12 mouse cellular contexts compared by ENCODE assay signal in genomic region chr13:107406977-107407673, GRCm38 (mm10).
DNase-seq lines count a peak whose midpoint lies in the region; ATAC-seq lines count a peak whose summit lies in the region.
"Had no signal": no experiment of that assay in that cellular context is flagged by ENCODE, and none has a peak within 500 bp of the region (broad histone marks: within the 10 kb centered on the region; RNA-seq: fewer than 3 reads in every experiment).

No protein-coding gene starts in this region.

- no peaks in the 10 kb centered on the region for H3K36me3 ChIP-seq in midbrain, embryonic 13.5 days
- no peaks in the 10 kb centered on the region for H3K36me3 ChIP-seq in midbrain, embryonic 10.5 days
- H3K36me3 ChIP-seq: kidney, embryonic 15.5 days; stomach, embryonic 15.5 days had no signal

- H3K27ac ChIP-seq in midbrain, embryonic 13.5 days, result peak overlapping the region; percentile 31; the same call in 1 of the 2 replicates
- no peak overlapping the region for H3K27ac ChIP-seq in midbrain, embryonic 10.5 days (replicated peaks)
- H3K27ac ChIP-seq: kidney, embryonic 15.5 days; stomach, embryonic 15.5 days had no signal

- no peak overlapping the region for H3K4me2 ChIP-seq in midbrain, embryonic 13.5 days (replicated peaks)
- H3K4me2 ChIP-seq: kidney, embryonic 15.5 days; stomach, embryonic 15.5 days had no signal

- H3K9ac ChIP-seq in midbrain, embryonic 13.5 days (replicated peaks), result no peak overlapping the region
- H3K9ac ChIP-seq: kidney, embryonic 15.5 days; stomach, embryonic 15.5 days had no signal

- intact Hi-C loops in left cerebral cortex, postnatal 36 days (cut with DNase I), result loop anchor here (5.0 kb wide), 1 partner anchor 40 kb away; no protein-coding TSS in a partner anchor
- intact Hi-C loops in heart, postnatal 36 days (cut with DNase I), result no loop called here
- intact Hi-C loops in gastrocnemius, postnatal 14 days (cut with DNase I; ENCODE audit: low total_unique reads), result no loop called here

- WGBS in midbrain, embryonic 13.5 days, result 66% methylated on average over 5 of the region's 5 CpGs
- WGBS in midbrain, embryonic 10.5 days, result 82% methylated on average over 5 of the region's 5 CpGs

- ATAC-seq in midbrain, embryonic 13.5 days, result peak; percentile 91

- DNase-seq in midbrain, embryonic 10.5 days (ENCODE audit: low spot score), result no peak
- peak; percentile 61 for DNase-seq in layer of hippocampus, adult 11-12 months (ENCODE audit: low spot score)
- peak; percentile 23 to 33 for DNase-seq in left cerebral cortex, postnatal 36 days (ENCODE audit: low spot score in 2 of 2)
- DNase-seq in thymus, postnatal 14 days, result no peak
- no peak for DNase-seq in ovary, adult 18-20 months (ENCODE audit: low spot score)
- DNase-seq in heart, postnatal 36 days, result no peak
- DNase-seq in gastrocnemius, postnatal 14 days, result no peak
- DNase-seq: heart, adult 18-20 months; lung, adult 2 months had no signal

- no peak overlapping the region for H3K4me3 ChIP-seq in midbrain, embryonic 13.5 days (replicated peaks)
- H3K4me3 ChIP-seq in midbrain, embryonic 10.5 days, result no peak overlapping the region
- H3K4me3 ChIP-seq: kidney, embryonic 15.5 days; stomach, embryonic 15.5 days had no signal

- no peaks in the 10 kb centered on the region for H3K9me3 ChIP-seq in midbrain, embryonic 13.5 days
- no peaks in the 10 kb centered on the region for H3K9me3 ChIP-seq in midbrain, embryonic 10.5 days (replicated peaks)
- H3K9me3 ChIP-seq: kidney, embryonic 15.5 days; stomach, embryonic 15.5 days had no signal

- peaks cover 5% of the 10 kb centered on the region for H3K4me1 ChIP-seq in midbrain, embryonic 13.5 days (replicated peaks)
- no peaks in the 10 kb centered on the region for H3K4me1 ChIP-seq in midbrain, embryonic 10.5 days
- H3K4me1 ChIP-seq: stomach, embryonic 15.5 days had no signal

- no peaks in the 10 kb centered on the region for H3K27me3 ChIP-seq in midbrain, embryonic 13.5 days
- no peaks in the 10 kb centered on the region for H3K27me3 ChIP-seq in midbrain, embryonic 10.5 days (ENCODE audit: low read depth, poor library complexity, severe bottlenecking)
- H3K27me3 ChIP-seq: kidney, embryonic 15.5 days; stomach, embryonic 15.5 days had no signal

Comparison
In these comparisons a context has a peak if more than half of its experiments do, and no peak if none do; other contexts are left out.
1. DNase-seq: peak in layer of hippocampus, adult 11-12 months (single experiment) and left cerebral cortex, postnatal 36 days (2 of 2); none in midbrain, embryonic 10.5 days (single experiment), thymus, postnatal 14 days (single experiment), ovary, adult 18-20 months (single experiment), heart, postnatal 36 days (0 of 2) and gastrocnemius, postnatal 14 days (single experiment).